Mouse (Mus musculus) ES-E14 (cell line): ENCODE data around the gene Krtap2-4.

Source experiments
- CHD2 ChIP-seq: IDR thresholded peaks from 2 replicates; pipeline ENCODE4 v1.6.1; 2014; ENCODE audit warnings: mild to moderate bottlenecking, low read depth, low read length, inconsistent platforms
- HCFC1 ChIP-seq: IDR thresholded peaks from 2 replicates; pipeline ENCODE4 v1.6.1; 2012; ENCODE audit warnings: low read length, inconsistent platforms, borderline replicate concordance; ENCODE audit not compliant: insufficient read depth
- MAFK ChIP-seq: IDR thresholded peaks from 2 replicates; pipeline ENCODE4 v1.6.1; 2014; ENCODE audit warnings: mild to moderate bottlenecking, low read depth, low read length, inconsistent platforms; ENCODE audit not compliant: insufficient read depth
- ZNF384 ChIP-seq: IDR thresholded peaks from 2 replicates; pipeline ENCODE4 v1.6.1; 2012; ENCODE audit warnings: low read depth, low read length, inconsistent platforms

DNA sequence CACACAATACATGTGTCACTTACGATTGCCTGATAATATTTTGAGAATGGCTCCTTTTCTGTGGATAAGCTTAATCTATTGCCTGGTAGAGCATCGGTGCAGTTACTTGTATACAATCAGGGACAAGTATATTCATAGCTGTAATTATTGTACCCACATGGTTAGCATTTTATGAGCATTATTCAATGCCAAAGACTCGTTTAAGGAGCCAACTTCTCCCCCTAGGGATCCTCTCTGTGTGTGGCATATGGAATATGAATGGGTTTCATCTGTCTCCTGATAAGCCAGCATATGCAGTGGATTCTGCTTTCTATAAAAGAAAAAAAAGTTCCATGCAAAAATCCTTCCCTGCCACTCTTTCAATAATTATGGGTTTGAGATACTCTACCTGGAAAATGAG is 29.7 kb upstream of the Krtap2-4 start:
- TF ChIP-seq HCFC1: no peak
- TF ChIP-seq ZNF384: no peak
- no peak for TF ChIP-seq CHD2
- no peak for TF ChIP-seq MAFK
